Mouse (Mus musculus) lung, embryonic 15.5 days (tissue): ENCODE data around the gene Ankrd44. TPM values are rescaled to one million over a fixed set of nuclear protein-coding genes. Genes with fewer than 3 reads are reported as not detected.

Experiments
- ATAC-seq: fragments of 200-750 bp; cut with Nextera tagmentation; 2 replicates; pipeline ENCODE4 v1.8.0; 2017; ENCODE audit warnings: moderate number of reproducible peaks, borderline replicate concordance; ENCODE audit not compliant: low FRiP score, low TSS enrichment; ENCODE audit errors: extremely low read depth
- H3K27ac ChIP-seq: fragments of 300-500 bp; sonication (generic); 2 replicates; pipeline ENCODE4 v1.5.1; 2015; ENCODE audit warnings: moderate library complexity, mild to moderate bottlenecking, inconsistent platforms
- H3K27me3 ChIP-seq: fragments of 300-500 bp; sonication (generic); 2 replicates; pipeline ENCODE4 v1.6.1; 2015; ENCODE audit warnings: inconsistent platforms
- H3K36me3 ChIP-seq: fragments of 300-500 bp; sonication (generic); 2 replicates; pipeline ENCODE4 v1.6.1; 2015; ENCODE audit warnings: inconsistent platforms
- H3K4me1 ChIP-seq: fragments of 300-500 bp; sonication (generic); 2 replicates; pipeline ENCODE4 v1.6.1; 2015; ENCODE audit warnings: inconsistent platforms
- H3K4me2 ChIP-seq: fragments of 300-500 bp; sonication (generic); 2 replicates; pipeline ENCODE4 v1.6.1; 2015; ENCODE audit warnings: inconsistent platforms, mild to moderate bottlenecking, moderate library complexity
- H3K4me3 ChIP-seq: fragments of 300-500 bp; sonication (generic); 2 replicates; pipeline ENCODE4 v1.5.1; 2015; ENCODE audit warnings: mild to moderate bottlenecking, inconsistent platforms
- H3K9ac ChIP-seq: fragments of 300-500 bp; sonication (generic); 2 replicates; pipeline ENCODE4 v1.6.1; 2015; ENCODE audit warnings: inconsistent platforms
- H3K9me3 ChIP-seq: fragments of 300-500 bp; sonication (generic); 2 replicates; pipeline ENCODE4 v1.6.1; 2016; ENCODE audit warnings: inconsistent platforms
- WGBS: fragments of 180-500 bp; shearing (Covaris S2); methylation state at CpG from one replicate; pipeline ENCODE4 v1.1.7; 2015; 5-methylcytosine and 5-hydroxymethylcytosine counted together
- polyA plus RNA-seq: library from polyadenylated mRNA; unstranded; fragments of >200 nt; fragmentation: Nextera tagmentation; extraction: Ambion mirVana; gene quantifications from 2 replicates; pipeline ENCODE4 v1.2.1, GENCODE M21; 2015

Ankrd44 gene
- polyA plus RNA-seq, 1 experiment from 2014 or later, result 18.0 TPM

GRCm38 (mm10) chr1:54799421-54799820, 126.8 kb downstream of the Ankrd44 start:
- no peak overlapping the region for H3K9ac ChIP-seq
- peaks cover 18% of the 10 kb centered on the region for H3K4me1 ChIP-seq
- H3K36me3 ChIP-seq, result no peaks in the 10 kb centered on the region
- peak; percentile 67; the same call in 1 of the 2 replicates for ATAC-seq
- H3K4me3 ChIP-seq, result no peak overlapping the region
- 27% methylated on average over 1 of the region's 1 CpGs for WGBS
- no peak overlapping the region for H3K4me2 ChIP-seq
- no peaks in the 10 kb centered on the region for H3K27me3 ChIP-seq
- H3K27ac ChIP-seq, result no peak overlapping the region
- H3K9me3 ChIP-seq, result no peaks in the 10 kb centered on the region

- Histone ChIP-seq H3K9me3 (no peaks in the 10 kb centered on the region), H3K36me3 (no peaks in the 10 kb centered on the region), H3K4me3 (no peak overlapping the region), H3K9ac (no peak overlapping the region), H3K27me3 (no peaks in the 10 kb centered on the region), H3K4me2 (no peak overlapping the region), H3K4me1 (peaks cover 18% of the 10 kb centered on the region), H3K27ac (no peak overlapping the region)
- WGBS, result 52% methylated on average over 3 of the region's 3 CpGs
- no peak for ATAC-seq
Measured at GRCm38 (mm10) chr1:54798415-54798814, 127.8 kb downstream of the Ankrd44 start.

GRCm38 (mm10) chr1:54794709-54795108, 131.5 kb downstream of the Ankrd44 start:
- Histone ChIP-seq H3K27me3 (no peaks in the 10 kb centered on the region), H3K36me3 (no peaks in the 10 kb centered on the region), H3K9me3 (no peaks in the 10 kb centered on the region), H3K9ac (no peak overlapping the region), H3K4me3 (no peak overlapping the region), H3K4me1 (peaks cover 10% of the 10 kb centered on the region), H3K27ac (no peak overlapping the region), H3K4me2 (no peak overlapping the region)
- 93% methylated on average over 2 of the region's 2 CpGs for WGBS
- ATAC-seq, result no peak

GRCm38 (mm10) chr1:54791406-54791805, 134.8 kb downstream of the Ankrd44 start:
- H3K4me1 ChIP-seq, result peaks cover 3% of the 10 kb centered on the region
- no peaks in the 10 kb centered on the region for H3K36me3 ChIP-seq
- H3K9ac ChIP-seq, result no peak overlapping the region
- WGBS, result 78% methylated on average over 3 of the region's 3 CpGs
- no peak overlapping the region for H3K4me2 ChIP-seq
- ATAC-seq, result no peak
- H3K27me3 ChIP-seq, result no peaks in the 10 kb centered on the region
- H3K4me3 ChIP-seq, result no peak overlapping the region
- no peak overlapping the region for H3K27ac ChIP-seq
- no peaks in the 10 kb centered on the region for H3K9me3 ChIP-seq

- H3K27me3 ChIP-seq, result no peaks in the 10 kb centered on the region
- no peak for ATAC-seq
- H3K4me2 ChIP-seq, result no peak overlapping the region
- H3K4me1 ChIP-seq, result peaks cover 3% of the 10 kb centered on the region
- H3K9me3 ChIP-seq, result no peaks in the 10 kb centered on the region
- 52% methylated on average over 7 of the region's 7 CpGs for WGBS
- H3K4me3 ChIP-seq, result no peak overlapping the region
- no peak overlapping the region for H3K9ac ChIP-seq
- no peak overlapping the region for H3K27ac ChIP-seq
- no peaks in the 10 kb centered on the region for H3K36me3 ChIP-seq
Measured at GRCm38 (mm10) chr1:54789327-54789960, 136.7 kb downstream of the Ankrd44 start.

- WGBS, result 62% methylated on average over 4 of the region's 4 CpGs
- H3K9ac ChIP-seq, result no peak overlapping the region
- H3K36me3 ChIP-seq, result no peaks in the 10 kb centered on the region
- H3K4me1 ChIP-seq, result peaks cover 3% of the 10 kb centered on the region
- H3K9me3 ChIP-seq, result no peaks in the 10 kb centered on the region
- H3K27me3 ChIP-seq, result no peaks in the 10 kb centered on the region
- ATAC-seq, result no peak
- H3K4me3 ChIP-seq, result no peak overlapping the region
- no peak overlapping the region for H3K27ac ChIP-seq
- H3K4me2 ChIP-seq, result no peak overlapping the region
Measured at GRCm38 (mm10) chr1:54788337-54788736, 137.8 kb downstream of the Ankrd44 start.

- Histone ChIP-seq H3K9me3 (no peaks in the 10 kb centered on the region), H3K9ac (no peak overlapping the region), H3K4me2 (no peak overlapping the region), H3K36me3 (no peaks in the 10 kb centered on the region), H3K27ac (no peak overlapping the region), H3K27me3 (no peaks in the 10 kb centered on the region), H3K4me3 (no peak overlapping the region), H3K4me1 (no peaks in the 10 kb centered on the region)
- no peak for ATAC-seq
- WGBS, result 87% methylated on average over 6 of the region's 6 CpGs
Measured at GRCm38 (mm10) chr1:54778151-54778550, 148.0 kb downstream of the Ankrd44 start.

- H3K27me3 ChIP-seq, result no peaks in the 10 kb centered on the region
- no peak overlapping the region for H3K4me3 ChIP-seq
- 64% methylated on average over 6 of the region's 6 CpGs for WGBS
- ATAC-seq, result no peak
- H3K9ac ChIP-seq, result no peak overlapping the region
- H3K4me1 ChIP-seq, result no peaks in the 10 kb centered on the region
- no peak overlapping the region for H3K4me2 ChIP-seq
- no peaks in the 10 kb centered on the region for H3K36me3 ChIP-seq
- H3K9me3 ChIP-seq, result no peaks in the 10 kb centered on the region
- no peak overlapping the region for H3K27ac ChIP-seq
Measured at GRCm38 (mm10) chr1:54777104-54777503, 149.1 kb downstream of the Ankrd44 start.

GRCm38 (mm10) chr1:54776116-54776515, 150.1 kb downstream of the Ankrd44 start:
- WGBS, result 52% methylated on average over 8 of the region's 8 CpGs
- Histone ChIP-seq H3K36me3 (no peaks in the 10 kb centered on the region), H3K4me3 (no peak overlapping the region), H3K27ac (no peak overlapping the region), H3K9me3 (no peaks in the 10 kb centered on the region), H3K4me2 (no peak overlapping the region), H3K27me3 (no peaks in the 10 kb centered on the region), H3K9ac (no peak overlapping the region), H3K4me1 (no peaks in the 10 kb centered on the region)
- ATAC-seq, result no peak

GRCm38 (mm10) chr1:54772843-54773242, 153.3 kb downstream of the Ankrd44 start:
- H3K4me2 ChIP-seq, result no peak overlapping the region
- H3K4me1 ChIP-seq, result no peaks in the 10 kb centered on the region
- H3K27ac ChIP-seq, result no peak overlapping the region
- 89% methylated on average over 5 of the region's 5 CpGs for WGBS
- H3K27me3 ChIP-seq, result no peaks in the 10 kb centered on the region
- H3K9me3 ChIP-seq, result no peaks in the 10 kb centered on the region
- no peak overlapping the region for H3K4me3 ChIP-seq
- no peak for ATAC-seq
- no peak overlapping the region for H3K9ac ChIP-seq
- H3K36me3 ChIP-seq, result no peaks in the 10 kb centered on the region

GRCm38 (mm10) chr1:54771471-54771870, 154.7 kb downstream of the Ankrd44 start:
- H3K27me3 ChIP-seq, result no peaks in the 10 kb centered on the region
- 86% methylated on average over 3 of the region's 3 CpGs for WGBS
- 0 out of 2 replicates have a peak, but pooled peaks cover 4% of the 10 kb centered on the region for H3K4me1 ChIP-seq
- ATAC-seq, result no peak
- H3K9me3 ChIP-seq, result no peaks in the 10 kb centered on the region
- no peak overlapping the region for H3K4me2 ChIP-seq
- H3K9ac ChIP-seq, result no peak overlapping the region
- H3K4me3 ChIP-seq, result no peak overlapping the region
- no peaks in the 10 kb centered on the region for H3K36me3 ChIP-seq
- no peak overlapping the region for H3K27ac ChIP-seq

- H3K9me3 ChIP-seq, result no peaks in the 10 kb centered on the region
- H3K9ac ChIP-seq, result no peak overlapping the region
- H3K27ac ChIP-seq, result no peak overlapping the region
- no peaks in the 10 kb centered on the region for H3K36me3 ChIP-seq
- H3K4me3 ChIP-seq, result no peak overlapping the region
- no peaks in the 10 kb centered on the region for H3K27me3 ChIP-seq
- 76% methylated on average over 3 of the region's 3 CpGs for WGBS
- no peak for ATAC-seq
- peaks cover 9% of the 10 kb centered on the region; the same call in 1 of the 2 replicates for H3K4me1 ChIP-seq
- H3K4me2 ChIP-seq, result no peak overlapping the region
Measured at GRCm38 (mm10) chr1:54767221-54767620, 159.0 kb downstream of the Ankrd44 start.
